22 mouse cellular contexts compared by ENCODE assay signal in the genomic region with DNA sequence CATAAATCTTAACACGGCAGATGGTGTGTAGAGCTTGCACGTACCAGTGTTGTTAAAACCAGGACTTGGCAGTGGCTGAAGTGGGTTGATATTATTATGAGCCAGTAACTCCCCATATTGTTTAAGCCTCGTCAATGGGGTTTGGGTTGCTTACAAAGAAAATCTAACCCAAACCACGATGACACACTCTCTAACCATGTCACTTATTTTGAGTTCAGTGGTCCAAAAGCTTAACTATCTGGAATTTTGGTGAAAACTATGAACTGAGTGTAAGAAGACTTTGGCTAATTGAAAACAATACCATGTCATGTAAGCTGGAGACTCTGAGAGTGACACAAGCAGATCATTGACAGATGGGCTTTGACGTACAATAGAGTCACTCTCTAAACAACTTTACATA. TPM values are rescaled to one million over a fixed set of nuclear protein-coding genes. Genes with fewer than 3 reads are reported as not detected.
DNase-seq lines count a peak whose midpoint lies in the region; ATAC-seq and TF ChIP-seq lines count a peak whose summit lies in the region.
"Had no signal": no experiment of that assay in that cellular context is flagged by ENCODE, and none has a peak within 500 bp of the region (broad histone marks: within the 10 kb centered on the region; RNA-seq: fewer than 3 reads in every experiment).

No protein-coding gene starts in this region.

- 58% methylated on average over 5 of the region's 5 CpGs for WGBS in forebrain, postnatal 0 days
- 89% methylated on average over 5 of the region's 5 CpGs for WGBS in forebrain, embryonic 12.5 days
- 90% methylated on average over 5 of the region's 5 CpGs for WGBS in midbrain, embryonic 13.5 days

- H3K4me3 ChIP-seq in forebrain, postnatal 0 days (ENCODE audit: low read depth, low read length) = no peak overlapping the region
- no peak overlapping the region for H3K4me3 ChIP-seq in forebrain, embryonic 12.5 days (replicated peaks)
- H3K4me3 ChIP-seq in midbrain, embryonic 13.5 days (replicated peaks) = no peak overlapping the region
- H3K4me3 ChIP-seq: embryonic facial prominence, embryonic 13.5 days; embryonic facial prominence, embryonic 15.5 days; forebrain, embryonic 13.5 days; forebrain, embryonic 15.5 days had no signal

- no peak overlapping the region for H3K4me2 ChIP-seq in forebrain, postnatal 0 days (ENCODE audit: low read depth)
- no peak overlapping the region for H3K4me2 ChIP-seq in forebrain, embryonic 12.5 days
- no peak overlapping the region for H3K4me2 ChIP-seq in midbrain, embryonic 13.5 days (replicated peaks)
- H3K4me2 ChIP-seq: embryonic facial prominence, embryonic 13.5 days; embryonic facial prominence, embryonic 15.5 days; forebrain, embryonic 13.5 days; forebrain, embryonic 15.5 days had no signal

- DNase-seq in forebrain, postnatal 0 days = no peak
- no peak for DNase-seq in Patski (ENCODE audit: low read depth, low spot score)
- no peak for DNase-seq in layer of hippocampus, adult 18-20 months (ENCODE audit: low spot score in 2 of 2)
- DNase-seq: adrenal gland, adult 2 months; adrenal gland, postnatal 10 days; adrenal gland, postnatal 25 days; cerebellum, adult 11 months; cerebellum, adult 18-20 months; cerebellum, adult 8-10 months; cerebellum, adult 9-11 months; cerebellum, postnatal 14 days; cerebellum, postnatal 36 days; embryo, embryonic 11 days had no signal

- H3K4me1 ChIP-seq in forebrain, postnatal 0 days (ENCODE audit: insufficient read depth) = no peaks in the 10 kb centered on the region
- no peaks in the 10 kb centered on the region for H3K4me1 ChIP-seq in forebrain, embryonic 12.5 days
- no peaks in the 10 kb centered on the region for H3K4me1 ChIP-seq in midbrain, embryonic 13.5 days (replicated peaks)
- H3K4me1 ChIP-seq: embryonic facial prominence, embryonic 15.5 days; forebrain, embryonic 13.5 days had no signal

- H3K36me3 ChIP-seq in forebrain, postnatal 0 days (ENCODE audit: insufficient read depth) = no peaks in the 10 kb centered on the region
- H3K36me3 ChIP-seq in forebrain, embryonic 12.5 days (replicated peaks) = no peaks in the 10 kb centered on the region
- no peaks in the 10 kb centered on the region for H3K36me3 ChIP-seq in midbrain, embryonic 13.5 days
- H3K36me3 ChIP-seq: embryonic facial prominence, embryonic 13.5 days; embryonic facial prominence, embryonic 15.5 days; forebrain, embryonic 15.5 days had no signal

- POLR2A ChIA-PET in Patski (lab: Charles Lee) = no interaction called here

- H3K27me3 ChIP-seq in forebrain, postnatal 0 days (ENCODE audit: insufficient read depth, low read length) = no peaks in the 10 kb centered on the region
- no peaks in the 10 kb centered on the region for H3K27me3 ChIP-seq in forebrain, embryonic 12.5 days
- no peaks in the 10 kb centered on the region for H3K27me3 ChIP-seq in Patski
- H3K27me3 ChIP-seq in midbrain, embryonic 13.5 days = no peaks in the 10 kb centered on the region
- H3K27me3 ChIP-seq: embryonic facial prominence, embryonic 13.5 days; embryonic facial prominence, embryonic 15.5 days; forebrain, embryonic 13.5 days; forebrain, embryonic 15.5 days had no signal

- no peak overlapping the region for H3K27ac ChIP-seq in forebrain, postnatal 0 days (ENCODE audit: low read depth, low read length)
- H3K27ac ChIP-seq in forebrain, embryonic 12.5 days = no peak overlapping the region
- H3K27ac ChIP-seq in midbrain, embryonic 13.5 days = no peak overlapping the region
- H3K27ac ChIP-seq: embryonic facial prominence, embryonic 13.5 days; embryonic facial prominence, embryonic 15.5 days; forebrain, embryonic 13.5 days; forebrain, embryonic 15.5 days had no signal

- TF ChIP-seq CTCF in forebrain, postnatal 0 days (IDR thresholded peaks at IDR 0.05; ENCODE audit: low read depth) = no peak
- TF ChIP-seq CTCF in Patski (IDR thresholded peaks at IDR 0.05) = no peak

- no peaks in the 10 kb centered on the region for H3K9me3 ChIP-seq in forebrain, postnatal 0 days (ENCODE audit: low read length)
- H3K9me3 ChIP-seq in forebrain, embryonic 12.5 days = no peaks in the 10 kb centered on the region
- no peaks in the 10 kb centered on the region for H3K9me3 ChIP-seq in midbrain, embryonic 13.5 days
- H3K9me3 ChIP-seq: embryonic facial prominence, embryonic 13.5 days; embryonic facial prominence, embryonic 15.5 days; forebrain, embryonic 13.5 days; forebrain, embryonic 15.5 days had no signal

- in situ Hi-C loops in Patski (cut with MboI; ENCODE audit: low pct_unique_long_range_greater_than_20kb) = loop anchor here (25.0 kb wide), 1 partner anchor 771 kb away; no protein-coding TSS in a partner anchor

- ATAC-seq in forebrain, postnatal 0 days = peak; percentile 43; the same call in 1 of the 2 replicates
- no peak for ATAC-seq in forebrain, embryonic 12.5 days (ENCODE audit: low FRiP score)
- ATAC-seq in Patski = peak; percentile 47
- no peak for ATAC-seq in midbrain, embryonic 13.5 days
- ATAC-seq: forebrain, embryonic 13.5 days; forebrain, embryonic 15.5 days had no signal

- H3K9ac ChIP-seq in forebrain, postnatal 0 days = no peak overlapping the region
- no peak overlapping the region for H3K9ac ChIP-seq in forebrain, embryonic 12.5 days
- H3K9ac ChIP-seq in midbrain, embryonic 13.5 days (replicated peaks) = no peak overlapping the region
- H3K9ac ChIP-seq: embryonic facial prominence, embryonic 13.5 days; embryonic facial prominence, embryonic 15.5 days; forebrain, embryonic 13.5 days; forebrain, embryonic 15.5 days had no signal

- CTCF ChIA-PET in Patski (lab: Charles Lee) = no interaction called here

RNA-seq across cellular contexts. Expression of gene Kcne4, which starts 49.4 kb away (rescaled TPM):
- total RNA-seq in forebrain, postnatal 0 days (2014; rRNA removed) = 0.77 and 2.0 TPM in 2 replicates
- polyA plus RNA-seq in forebrain, postnatal 0 days (2015; fragmentation: Nextera tagmentation; extraction: Ambion mirVana) = 1.9 and 3.0 TPM in 2 replicates
- 1.0 and 1.2 TPM in 2 replicates for polyA plus RNA-seq in forebrain, embryonic 12.5 days (2016; fragmentation: Nextera tagmentation; extraction: Ambion mirVana)
- polyA plus RNA-seq in Patski (2021) = 0.10 TPM
- 1.4 and 1.8 TPM in 2 replicates for polyA plus RNA-seq in midbrain, embryonic 13.5 days (2015; fragmentation: Nextera tagmentation; extraction: Ambion mirVana)
- under 1 TPM; 0.84 to 0.87 TPM for total RNA-seq in layer of hippocampus, adult 18-20 months (2021)
- total RNA-seq: common myeloid progenitor, adult 5-6 weeks; ES-E14; MEL had no signal

Comparison
In these comparisons a context has a peak if more than half of its experiments do, and no peak if none do; other contexts are left out.
1. ATAC-seq: peak in forebrain, postnatal 0 days (single experiment) and Patski (single experiment); none in forebrain, embryonic 12.5 days (single experiment) and midbrain, embryonic 13.5 days (single experiment).